9 mouse cellular contexts compared by ENCODE assay signal in the genomic region with DNA sequence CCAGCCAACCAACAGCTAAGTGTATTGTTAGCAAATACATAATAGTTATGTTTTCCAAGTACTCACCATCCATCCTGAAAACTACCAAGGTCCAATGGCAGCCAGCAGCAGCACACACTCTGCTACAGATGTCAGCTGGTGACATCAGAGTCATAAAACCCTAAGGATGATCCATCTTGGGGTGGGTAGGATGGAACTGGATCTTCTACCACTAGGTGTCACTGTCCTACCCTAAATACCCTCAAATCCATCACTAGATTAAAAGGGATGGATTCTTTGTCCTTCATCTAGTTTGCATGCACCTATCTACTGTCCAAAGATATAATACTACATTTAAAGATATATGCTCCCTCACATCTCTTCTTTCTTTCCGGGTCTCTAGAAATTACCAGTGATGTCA.
DNase-seq lines count a peak whose midpoint lies in the region; ATAC-seq and TF ChIP-seq lines count a peak whose summit lies in the region.
"Had no signal": no experiment of that assay in that cellular context is flagged by ENCODE, and none has a peak within 500 bp of the region (broad histone marks: within the 10 kb centered on the region; RNA-seq: fewer than 3 reads in every experiment).

No protein-coding gene starts in this region.

- H3K4me2 ChIP-seq in heart, embryonic 12.5 days, result no peak overlapping the region
- H3K4me2 ChIP-seq: limb, embryonic 13.5 days had no signal

- H3K4me1 ChIP-seq in heart, adult 2 months (ENCODE audit: control insufficient read depth, insufficient read depth, low read length), result no peaks in the 10 kb centered on the region
- H3K4me1 ChIP-seq in heart, embryonic 12.5 days (replicated peaks), result no peaks in the 10 kb centered on the region
- H3K4me1 ChIP-seq in small intestine, adult 2 months (ENCODE audit: control insufficient read depth, insufficient read depth, insufficient read length, low read length), result no peaks in the 10 kb centered on the region
- H3K4me1 ChIP-seq: limb, embryonic 13.5 days had no signal

- H3K27me3 ChIP-seq in heart, adult 2 months (ENCODE audit: control insufficient read depth, insufficient read depth, low read length), result no peaks in the 10 kb centered on the region
- H3K27me3 ChIP-seq in heart, embryonic 12.5 days (replicated peaks), result no peaks in the 10 kb centered on the region
- no peaks in the 10 kb centered on the region for H3K27me3 ChIP-seq in small intestine, adult 2 months (ENCODE audit: control insufficient read depth, insufficient read depth, low read length)
- H3K27me3 ChIP-seq: limb, embryonic 13.5 days had no signal

- intact Hi-C loops in heart, adult 2 months (cut with DNase I), result loop anchor here (1.0 to 2.0 kb wide), 2 partner anchors 40 to 332 kb away; no protein-coding TSS in a partner anchor

- TF ChIP-seq EP300 in heart, adult 2 months (IDR thresholded peaks at IDR 0.05; ENCODE audit: insufficient read depth, low read depth, low read length), result no peak

- H3K36me3 ChIP-seq in heart, adult 2 months (ENCODE audit: control insufficient read depth, insufficient read depth, low read length), result no peaks in the 10 kb centered on the region
- H3K36me3 ChIP-seq in heart, embryonic 12.5 days, result no peaks in the 10 kb centered on the region
- no peaks in the 10 kb centered on the region for H3K36me3 ChIP-seq in small intestine, adult 2 months (ENCODE audit: control insufficient read depth, insufficient read depth, low read length)
- H3K36me3 ChIP-seq: limb, embryonic 13.5 days had no signal

- H3K79me2 ChIP-seq in heart, adult 2 months (replicated peaks; ENCODE audit: control insufficient read depth, insufficient read depth, low read length), result no peaks in the 10 kb centered on the region

- H3K9ac ChIP-seq in heart, adult 2 months (ENCODE audit: low read depth, low read length), result no peak overlapping the region
- no peak overlapping the region for H3K9ac ChIP-seq in heart, embryonic 12.5 days
- H3K9ac ChIP-seq: limb, embryonic 13.5 days had no signal

- 50% methylated on average over 1 of the region's 1 CpGs for WGBS in heart, adult 2 months
- WGBS in heart, embryonic 12.5 days, result 63% methylated on average over 1 of the region's 1 CpGs
- 79% methylated on average over 1 of the region's 1 CpGs for WGBS in small intestine, adult 2 months

- H3K4me3 ChIP-seq in heart, adult 2 months, result no peak overlapping the region
- no peak overlapping the region for H3K4me3 ChIP-seq in heart, embryonic 12.5 days
- no peak overlapping the region for H3K4me3 ChIP-seq in small intestine, adult 2 months (ENCODE audit: low read depth, low read length)
- H3K4me3 ChIP-seq: limb, embryonic 13.5 days had no signal

- TF ChIP-seq POLR2A in heart, adult 2 months (IDR thresholded peaks at IDR 0.05; ENCODE audit: insufficient read depth, low read depth, low read length), result no peak
- no peak for TF ChIP-seq POLR2A in small intestine, adult 2 months (IDR thresholded peaks at IDR 0.05; ENCODE audit: low read depth, low read length)

- no peak for ATAC-seq in heart, embryonic 12.5 days (ENCODE audit: insufficient number of reproducible peaks, low FRiP score)

- no peaks in the 10 kb centered on the region for H3K9me3 ChIP-seq in heart, embryonic 12.5 days (replicated peaks)
- H3K9me3 ChIP-seq: limb, embryonic 13.5 days had no signal

- peak; percentile 95 for TF ChIP-seq CTCF in heart, adult 2 months (IDR thresholded peaks at IDR 0.05)
- TF ChIP-seq CTCF in small intestine, adult 2 months (IDR thresholded peaks at IDR 0.05; ENCODE audit: extremely low read depth, insufficient read length, insufficient replicate concordance, low read depth, low read length), result peak; percentile 7; the same call in 1 of the 2 replicates

- no peak overlapping the region for H3K27ac ChIP-seq in heart, adult 2 months
- no peak overlapping the region for H3K27ac ChIP-seq in heart, embryonic 12.5 days (ENCODE audit: poor library complexity, severe bottlenecking)
- H3K27ac ChIP-seq in small intestine, adult 2 months (ENCODE audit: insufficient read depth, low read depth, low read length), result no peak overlapping the region
- H3K27ac ChIP-seq: limb, embryonic 13.5 days had no signal

- no peak for DNase-seq in heart, adult 2 months
- DNase-seq in 3T3-L1 (ENCODE audit: low read depth, low spot score), result peak; percentile 66
- peak; percentile 20 for DNase-seq in Muller cell, postnatal 12 days (ENCODE audit: inconsistent ontology term)
- DNase-seq in embryo, embryonic 11 days, result peak; percentile 57
- DNase-seq in layer of hippocampus, adult 8-10 months (ENCODE audit: low spot score in 2 of 2), result peak; percentile 16 to 20
- no peak for DNase-seq in ovary, postnatal 36 days (ENCODE audit: low spot score)

Comparison
In these comparisons a context has a peak if more than half of its experiments do, and no peak if none do; other contexts are left out.
1. DNase-seq: peak in 3T3-L1 (single experiment), Muller cell, postnatal 12 days (single experiment), embryo, embryonic 11 days (single experiment) and layer of hippocampus, adult 8-10 months (2 of 2); none in heart, adult 2 months (0 of 2) and ovary, postnatal 36 days (single experiment).